Mouse (Mus musculus) embryonic facial prominence, embryonic 13.5 days (tissue): ENCODE data around the gene 2410131K14Rik. TPM values are rescaled to one million over a fixed set of nuclear protein-coding genes. Genes with fewer than 3 reads are reported as not detected.
A peak's percentile ranks its signal among the peaks of the same experiment; 100 is the strongest.

Experiments
- ATAC-seq: fragments of 200-750 bp; cut with Nextera tagmentation; 2 replicates; pipeline ENCODE4 v1.8.0; 2017; ENCODE audit warnings: low read depth; ENCODE audit not compliant: insufficient number of reproducible peaks, insufficient read depth, low FRiP score, low TSS enrichment
- H3K27ac ChIP-seq: fragments of 300-500 bp; sonication (generic); 2 replicates; pipeline ENCODE4 v1.5.1; 2015; ENCODE audit warnings: moderate library complexity, mild to moderate bottlenecking, inconsistent platforms
- H3K27me3 ChIP-seq: fragments of 300-500 bp; sonication (generic); 2 replicates; pipeline ENCODE4 v1.6.1; 2015; ENCODE audit warnings: mild to moderate bottlenecking, inconsistent platforms
- H3K36me3 ChIP-seq: fragments of 300-500 bp; sonication (generic); 2 replicates; pipeline ENCODE4 v1.6.1; 2015; ENCODE audit warnings: mild to moderate bottlenecking, inconsistent platforms
- H3K4me1 ChIP-seq: fragments of 300-500 bp; sonication (generic); 2 replicates; pipeline ENCODE4 v1.6.1; 2015; ENCODE audit warnings: inconsistent platforms
- H3K4me2 ChIP-seq: fragments of 300-500 bp; sonication (generic); 2 replicates; pipeline ENCODE4 v1.6.1; 2015; ENCODE audit warnings: moderate library complexity, mild to moderate bottlenecking, inconsistent platforms
- H3K4me3 ChIP-seq: fragments of 300-500 bp; sonication (generic); 2 replicates; pipeline ENCODE4 v1.5.1; 2015; ENCODE audit warnings: mild to moderate bottlenecking, inconsistent platforms
- H3K9ac ChIP-seq: fragments of 300-500 bp; sonication (generic); 2 replicates; pipeline ENCODE4 v1.6.1; 2015; ENCODE audit warnings: mild to moderate bottlenecking, inconsistent platforms
- H3K9me3 ChIP-seq: fragments of 300-500 bp; sonication (generic); 2 replicates; pipeline ENCODE4 v1.6.1; 2016; ENCODE audit warnings: inconsistent platforms
- WGBS: fragments of 180-500 bp; shearing (Covaris S2); methylation state at CpG from one replicate; pipeline ENCODE4 v1.1.7; 2015; ENCODE audit warnings: mixed read lengths; 5-methylcytosine and 5-hydroxymethylcytosine counted together
- polyA plus RNA-seq: library from polyadenylated mRNA; unstranded; fragments of >200 nt; fragmentation: Nextera tagmentation; extraction: Ambion mirVana; gene quantifications from 2 replicates; pipeline ENCODE4 v1.2.1, GENCODE M21; 2015

The 2410131K14Rik gene
- polyA plus RNA-seq, 1 experiment from 2014 or later, result 13.1 TPM

- no peaks in the 10 kb centered on the region for H3K4me1 ChIP-seq
- no peak overlapping the region for H3K9ac ChIP-seq
- WGBS, result 82% methylated on average over 12 of the region's 12 CpGs
- H3K36me3 ChIP-seq, result peaks cover 46% of the 10 kb centered on the region
- no peaks in the 10 kb centered on the region for H3K27me3 ChIP-seq
- no peak overlapping the region for H3K4me2 ChIP-seq
- ATAC-seq, result no peak
- no peaks in the 10 kb centered on the region; the same call in 1 of the 2 replicates for H3K9me3 ChIP-seq
- H3K4me3 ChIP-seq, result no peak overlapping the region
- no peak overlapping the region for H3K27ac ChIP-seq
Measured at GRCm38 (mm10) chr5:118236891-118237290, 8.1 kb upstream of the 2410131K14Rik start.

- Histone ChIP-seq H3K4me2 (no peak overlapping the region), H3K4me1 (peaks cover 9% of the 10 kb centered on the region), H3K36me3 (peaks cover 45% of the 10 kb centered on the region), H3K27me3 (no peaks in the 10 kb centered on the region), H3K27ac (no peak overlapping the region), H3K9ac (no peak overlapping the region), H3K4me3 (no peak overlapping the region), H3K9me3 (no peaks in the 10 kb centered on the region)
- no peak for ATAC-seq
- WGBS, result 82% methylated on average over 12 of the region's 12 CpGs
Measured at GRCm38 (mm10) chr5:118239671-118240070, 5.4 kb upstream of the 2410131K14Rik start.

GRCm38 (mm10) chr5:118245606-118246308 is 730 bp downstream of the 2410131K14Rik start:
- peak overlapping the region; percentile 62 for H3K4me3 ChIP-seq
- peaks cover 45% of the 10 kb centered on the region for H3K36me3 ChIP-seq
- peak overlapping the region; percentile 80 for H3K9ac ChIP-seq
- H3K27ac ChIP-seq, result peak overlapping the region; percentile 82
- 5% methylated on average over 15 of the region's 15 CpGs for WGBS
- peaks cover 29% of the 10 kb centered on the region for H3K4me1 ChIP-seq
- H3K27me3 ChIP-seq, result no peaks in the 10 kb centered on the region
- no peaks in the 10 kb centered on the region for H3K9me3 ChIP-seq
- 0 out of 2 replicates have a peak, but pooled peaks have one; percentile 2 for ATAC-seq
- H3K4me2 ChIP-seq, result peak overlapping the region; percentile 93

GRCm38 (mm10) chr5:118247378-118247777 is 2.4 kb downstream of the 2410131K14Rik start:
- Histone ChIP-seq H3K27me3 (no peaks in the 10 kb centered on the region), H3K27ac (no peak overlapping the region), H3K36me3 (peaks cover 34% of the 10 kb centered on the region), H3K4me3 (no peak overlapping the region), H3K4me1 (peaks cover 29% of the 10 kb centered on the region), H3K4me2 (peak overlapping the region; percentile 93), H3K9ac (no peak overlapping the region), H3K9me3 (no peaks in the 10 kb centered on the region)
- WGBS, result 40% methylated on average over 8 of the region's 8 CpGs
- ATAC-seq, result no peak

GRCm38 (mm10) chr5:118250987-118251386 is 6.0 kb downstream of the 2410131K14Rik start:
- H3K4me1 ChIP-seq, result peaks cover 17% of the 10 kb centered on the region
- ATAC-seq, result no peak
- H3K9ac ChIP-seq, result no peak overlapping the region
- no peaks in the 10 kb centered on the region for H3K27me3 ChIP-seq
- WGBS, result 82% methylated on average over 7 of the region's 7 CpGs
- no peak overlapping the region for H3K4me3 ChIP-seq
- no peak overlapping the region for H3K27ac ChIP-seq
- H3K9me3 ChIP-seq, result no peaks in the 10 kb centered on the region
- peaks cover 36% of the 10 kb centered on the region for H3K36me3 ChIP-seq
- H3K4me2 ChIP-seq, result no peak overlapping the region

- Histone ChIP-seq H3K4me3 (no peak overlapping the region), H3K9ac (no peak overlapping the region), H3K4me2 (no peak overlapping the region), H3K36me3 (peaks cover 55% of the 10 kb centered on the region), H3K4me1 (no peaks in the 10 kb centered on the region), H3K9me3 (no peaks in the 10 kb centered on the region), H3K27ac (no peak overlapping the region), H3K27me3 (no peaks in the 10 kb centered on the region)
- no peak for ATAC-seq
- 82% methylated on average over 3 of the region's 3 CpGs for WGBS
Measured at GRCm38 (mm10) chr5:118253551-118253950, 8.5 kb downstream of the 2410131K14Rik start.

- no peaks in the 10 kb centered on the region for H3K9me3 ChIP-seq
- peaks cover 69% of the 10 kb centered on the region for H3K36me3 ChIP-seq
- no peak overlapping the region for H3K9ac ChIP-seq
- H3K27ac ChIP-seq, result no peak overlapping the region
- no peak for ATAC-seq
- 97% methylated on average over 4 of the region's 4 CpGs for WGBS
- no peak overlapping the region for H3K4me3 ChIP-seq
- no peaks in the 10 kb centered on the region for H3K27me3 ChIP-seq
- H3K4me1 ChIP-seq, result no peaks in the 10 kb centered on the region
- H3K4me2 ChIP-seq, result no peak overlapping the region
Measured at GRCm38 (mm10) chr5:118256981-118257380, 12.0 kb downstream of the 2410131K14Rik start.

GRCm38 (mm10) chr5:118259152-118259551 is 14.1 kb downstream of the 2410131K14Rik start:
- H3K27me3 ChIP-seq, result no peaks in the 10 kb centered on the region
- no peak overlapping the region for H3K4me2 ChIP-seq
- H3K4me3 ChIP-seq, result no peak overlapping the region
- H3K27ac ChIP-seq, result no peak overlapping the region
- ATAC-seq, result no peak
- H3K36me3 ChIP-seq, result peaks cover 81% of the 10 kb centered on the region
- H3K9ac ChIP-seq, result no peak overlapping the region
- H3K9me3 ChIP-seq, result no peaks in the 10 kb centered on the region
- H3K4me1 ChIP-seq, result peaks cover 2% of the 10 kb centered on the region
- 74% methylated on average over 6 of the region's 6 CpGs for WGBS

- Histone ChIP-seq H3K4me3 (no peak overlapping the region), H3K9ac (no peak overlapping the region), H3K27me3 (no peaks in the 10 kb centered on the region), H3K27ac (no peak overlapping the region), H3K4me1 (peaks cover 7% of the 10 kb centered on the region), H3K36me3 (peaks cover 81% of the 10 kb centered on the region), H3K4me2 (no peak overlapping the region), H3K9me3 (no peaks in the 10 kb centered on the region)
- 88% methylated on average over 6 of the region's 6 CpGs for WGBS
- ATAC-seq, result no peak
Measured at GRCm38 (mm10) chr5:118259636-118260035, 14.6 kb downstream of the 2410131K14Rik start.

- Histone ChIP-seq H3K9me3 (no peaks in the 10 kb centered on the region), H3K4me1 (peaks cover 7% of the 10 kb centered on the region), H3K27ac (no peak overlapping the region), H3K36me3 (peaks cover 81% of the 10 kb centered on the region), H3K9ac (no peak overlapping the region), H3K27me3 (no peaks in the 10 kb centered on the region), H3K4me2 (no peak overlapping the region), H3K4me3 (no peak overlapping the region)
- 87% methylated on average over 10 of the region's 10 CpGs for WGBS
- ATAC-seq, result no peak
Measured at GRCm38 (mm10) chr5:118260055-118260454, 15.0 kb downstream of the 2410131K14Rik start.

- ATAC-seq, result no peak
- Histone ChIP-seq H3K9me3 (no peaks in the 10 kb centered on the region), H3K9ac (no peak overlapping the region), H3K27ac (no peak overlapping the region), H3K4me3 (no peak overlapping the region), H3K4me1 (peaks cover 7% of the 10 kb centered on the region), H3K36me3 (peaks cover 75% of the 10 kb centered on the region), H3K4me2 (no peak overlapping the region), H3K27me3 (no peaks in the 10 kb centered on the region)
- 93% methylated on average over 11 of the region's 11 CpGs for WGBS
Measured at GRCm38 (mm10) chr5:118260642-118261041, 15.6 kb downstream of the 2410131K14Rik start.

GRCm38 (mm10) chr5:118261181-118261580 is 16.2 kb downstream of the 2410131K14Rik start:
- Histone ChIP-seq H3K27me3 (no peaks in the 10 kb centered on the region), H3K27ac (no peak overlapping the region), H3K4me2 (no peak overlapping the region), H3K36me3 (peaks cover 70% of the 10 kb centered on the region), H3K4me3 (no peak overlapping the region), H3K9me3 (no peaks in the 10 kb centered on the region), H3K9ac (no peak overlapping the region), H3K4me1 (peaks cover 7% of the 10 kb centered on the region)
- WGBS, result 98% methylated on average over 9 of the region's 9 CpGs
- no peak for ATAC-seq
